Mouse (Mus musculus) spleen, postnatal 36 days (tissue): Measurements from ENCODE around the gene Gm5773.
"Not testable (repeated sequence)": the region's sequence is repeated elsewhere in the genome, so short reads cannot be mapped to it uniquely, and the experiment has no call there.

Experiments
- DNase-seq, 2 experiments: peaks; one replicate each; pipeline ENCODE4 v3.0.0; 2022; ENCODE audit warnings: low spot score in 2 of 2, mixed read lengths in 1 of 2

Gm5773 gene

GRCm38 (mm10) chr3:93772700-93773099, at the start of gene Gm5773:
Gene Gm5773 (plus strand): TSS chr3:93773000.
- not testable (repeated sequence) for DNase-seq

DNA sequence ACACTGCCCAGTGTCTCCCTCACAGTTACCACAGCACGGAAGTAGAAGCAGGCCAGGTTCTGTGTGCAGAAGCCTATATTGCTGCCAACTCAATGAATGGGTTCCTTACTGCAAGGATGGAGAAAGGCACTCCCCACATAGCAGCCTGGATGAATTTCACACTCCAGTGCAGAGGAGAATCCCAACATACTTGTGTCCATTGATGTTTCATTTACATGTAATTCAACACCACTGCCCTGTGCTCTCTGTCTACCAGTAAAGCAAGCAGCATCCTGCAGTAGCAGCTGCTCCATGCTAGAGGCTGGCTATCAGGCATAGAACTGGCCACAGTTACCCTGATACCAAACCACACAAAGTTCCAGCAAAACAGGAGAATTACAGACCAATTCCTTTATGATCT, 27.3 kb upstream of the Gm5773 start:
- not testable (repeated sequence) for DNase-seq

GRCm38 (mm10) chr3:93754022-93754421, 18.8 kb upstream of the Gm5773 start:
- not testable (repeated sequence) for DNase-seq

DNA sequence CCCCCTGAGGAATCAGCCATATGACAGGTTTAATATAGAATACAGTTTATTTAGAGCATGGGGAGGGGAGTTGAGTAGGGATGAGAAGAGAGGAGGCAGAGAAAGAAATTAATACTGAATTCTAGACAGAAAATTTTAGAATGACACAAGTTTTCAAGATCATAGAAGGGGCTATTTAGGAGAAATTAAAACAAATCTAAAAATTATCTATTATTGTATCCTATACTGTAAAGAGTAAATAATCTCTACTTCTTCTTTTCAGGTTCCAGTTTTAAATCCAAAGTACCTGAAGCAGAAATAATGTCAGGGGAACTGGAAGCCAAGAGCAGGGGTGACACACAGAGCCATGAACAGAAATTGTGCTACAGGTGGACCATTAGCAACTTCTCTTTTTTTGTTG, 23.3 kb downstream of the Gm5773 start, which contains the start of gene Tdpoz4:
Gene Tdpoz4 (plus strand): TSS at position 301 of the 400 bp plus-strand sequence.
- not testable (repeated sequence) for DNase-seq

GRCm38 (mm10) chr3:93813341-93813740, 40.5 kb downstream of the Gm5773 start:
- DNase-seq: not testable (repeated sequence)
